Mouse (Mus musculus): ENCODE data around the gene Nlrp4c. TPM values are rescaled to one million over a fixed set of nuclear protein-coding genes. Genes with fewer than 3 reads are reported as not detected.
"Not testable (repeated sequence)": the region's sequence is repeated elsewhere in the genome, so short reads cannot be mapped to it uniquely, and the experiment has no call there.

Nlrp4c gene
- not detected for polyA plus RNA-seq (2021)

- no peak for DNase-seq (ENCODE audit: low read depth, low spot score)
- no peak for ATAC-seq
- ChIA-PET CTCF (no interaction called here), POLR2A (no interaction called here)
- no peak for TF ChIP-seq CTCF (IDR thresholded peaks at IDR 0.05)
- H3K27me3 ChIP-seq, result no peaks in the 10 kb centered on the region
- in situ Hi-C loops (cut with MboI; ENCODE audit: low pct_unique_long_range_greater_than_20kb), result no loop called here
These were observed at the start of gene Nlrp4c for GRCm38 (mm10) chr7:6044861-6045260. TSS of gene Nlrp4c (plus strand) at chr7:6045161.

DNA sequence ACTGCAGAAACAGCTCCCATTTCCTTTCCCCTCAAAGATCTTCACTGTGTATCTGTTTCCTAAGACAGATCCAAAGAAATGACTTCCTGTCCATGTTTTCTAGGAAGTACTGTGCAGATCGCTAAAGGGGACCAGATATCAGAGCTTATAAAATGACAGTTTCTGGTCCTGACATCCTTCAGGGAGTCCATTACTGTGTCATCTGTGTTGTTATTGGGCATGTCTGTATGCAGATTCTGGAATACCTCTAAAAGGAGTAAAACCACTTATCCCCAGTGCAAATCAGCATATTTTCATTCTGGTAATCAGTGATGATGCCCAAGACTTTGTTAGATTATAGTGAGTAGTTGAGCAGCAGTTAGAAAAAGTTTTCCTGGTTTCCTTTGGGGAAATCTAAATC is 34.1 kb upstream of the Nlrp4c start, which contains the start of gene Vmn1r65:
Gene Vmn1r65, minus strand, starts transcription at position 101 of the 400 bp plus-strand sequence.
- POLR2A ChIA-PET, result no interaction called here
- in situ Hi-C loops (cut with MboI; ENCODE audit: low pct_unique_long_range_greater_than_20kb), result no loop called here
- no peak for TF ChIP-seq CTCF (IDR thresholded peaks at IDR 0.05)
- CTCF ChIA-PET, result no interaction called here
- no peaks in the 10 kb centered on the region for H3K27me3 ChIP-seq
- no peak for DNase-seq (ENCODE audit: low read depth, low spot score)
- no peak for ATAC-seq

DNA sequence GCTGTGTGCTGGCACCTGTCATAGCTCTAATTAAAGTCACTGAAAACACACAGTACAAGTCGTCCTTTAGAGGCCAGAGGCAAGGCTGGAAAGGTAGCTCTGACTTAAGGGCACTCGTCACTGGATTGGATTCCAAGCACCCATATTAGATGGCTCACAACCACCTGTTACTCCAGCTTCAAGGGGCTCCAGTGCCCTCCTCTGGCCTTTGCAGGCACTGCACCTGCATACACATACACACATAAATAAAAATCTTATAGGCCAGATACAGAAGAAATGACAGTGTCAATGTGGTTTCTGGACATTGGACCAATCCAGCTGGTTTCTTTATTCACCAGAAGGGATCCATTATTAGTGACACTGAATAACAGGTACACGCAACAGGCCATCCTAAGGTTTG is 74.5 kb downstream of the Nlrp4c start:
- POLR2A ChIA-PET, result no interaction called here
- CTCF ChIA-PET, result no interaction called here
- DNase-seq (ENCODE audit: low read depth, low spot score) (no peak), ATAC-seq (no peak)
- no peaks in the 10 kb centered on the region for H3K27me3 ChIP-seq
- TF ChIP-seq CTCF (IDR thresholded peaks at IDR 0.05), result peak; percentile 31
- in situ Hi-C loops (cut with MboI; ENCODE audit: low pct_unique_long_range_greater_than_20kb), result no loop called here

DNA sequence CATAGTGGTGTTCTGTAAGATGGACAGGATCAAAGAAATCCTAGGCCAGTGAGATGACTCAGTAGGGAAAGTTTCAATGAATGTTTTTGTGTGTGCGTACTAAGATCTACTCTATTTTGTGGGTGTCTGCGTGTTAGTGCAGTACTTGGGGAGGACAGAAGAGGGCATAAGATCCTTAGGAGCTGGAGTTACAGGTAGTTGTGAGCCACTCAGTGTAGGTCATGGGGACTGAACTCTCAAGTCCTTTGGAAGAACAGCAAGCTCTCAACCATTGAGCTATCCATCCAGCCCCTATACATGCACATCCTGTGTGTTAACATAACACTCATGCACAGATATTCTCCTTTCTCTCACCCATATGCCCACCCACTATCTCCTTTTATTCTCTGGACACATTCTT is 75.1 kb downstream of the Nlrp4c start:
- DNase-seq (ENCODE audit: low read depth, low spot score); ATAC-seq; H3K27me3 ChIP-seq; POLR2A ChIA-PET; CTCF ChIA-PET; in situ Hi-C loops (cut with MboI; ENCODE audit: low pct_unique_long_range_greater_than_20kb): not testable (repeated sequence)

DNA sequence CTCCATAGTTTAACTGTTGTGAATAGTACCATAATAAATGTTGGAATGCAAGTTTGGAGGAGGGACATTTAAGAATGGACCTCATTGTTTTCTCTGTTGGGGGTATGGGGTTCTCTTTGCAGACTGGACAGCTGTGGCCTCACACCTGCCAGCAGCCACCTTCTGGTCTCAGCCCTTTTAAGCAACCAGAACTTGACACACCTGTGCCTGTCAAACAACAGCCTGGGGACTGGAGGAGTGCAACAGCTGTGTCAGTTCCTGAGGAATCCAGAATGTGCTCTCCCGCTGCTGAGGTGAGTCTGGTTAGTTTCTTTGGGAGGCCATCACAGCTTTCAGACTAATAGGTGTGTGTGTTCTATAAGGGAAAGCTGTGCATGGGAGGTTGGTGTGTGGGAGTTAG is 76.2 kb downstream of the Nlrp4c start:
- DNase-seq (ENCODE audit: low read depth, low spot score); in situ Hi-C loops (cut with MboI; ENCODE audit: low pct_unique_long_range_greater_than_20kb); H3K27me3 ChIP-seq; ATAC-seq; POLR2A ChIA-PET; CTCF ChIA-PET: not testable (repeated sequence)

DNA sequence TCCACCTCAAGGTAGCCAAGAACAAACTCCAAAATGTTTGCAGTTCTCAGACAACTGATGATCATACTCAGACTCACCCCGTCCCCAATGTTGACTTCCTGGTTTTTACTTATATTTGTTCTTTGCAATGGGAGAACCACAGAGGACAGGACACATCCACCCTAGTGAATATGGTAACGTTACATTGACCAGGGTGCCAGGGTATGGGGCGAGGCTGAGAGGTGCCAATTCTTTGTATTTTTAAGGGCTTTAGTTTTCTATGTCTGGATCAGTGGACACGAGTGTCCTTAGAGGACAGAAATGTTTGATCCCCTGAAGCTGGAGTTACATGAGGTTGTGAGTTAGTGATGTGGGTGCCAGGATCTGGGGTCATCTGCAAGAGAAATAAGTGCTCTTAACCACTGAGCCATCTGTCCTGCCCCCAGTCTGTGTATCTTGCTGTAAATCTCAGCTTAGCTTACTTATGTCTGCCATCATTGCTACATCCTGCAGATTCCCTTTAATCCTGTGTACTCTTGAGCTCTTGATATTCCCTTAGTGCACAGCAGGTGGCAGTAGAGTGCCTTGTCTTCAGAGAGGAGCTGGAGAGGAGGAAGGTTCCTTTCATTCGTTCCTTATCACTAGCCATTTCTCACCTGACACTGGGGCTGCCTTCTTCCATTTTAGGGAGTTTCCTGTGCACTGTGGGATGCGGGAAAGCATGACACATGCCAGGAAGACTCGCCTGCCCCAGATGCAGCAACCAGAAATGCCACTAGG is 81.9 kb downstream of the Nlrp4c start:
- ATAC-seq (peak; percentile 81), DNase-seq (ENCODE audit: low read depth, low spot score) (peak; percentile 46)
- H3K27me3 ChIP-seq, result no peaks in the 10 kb centered on the region
- peak; percentile 84 for TF ChIP-seq CTCF (IDR thresholded peaks at IDR 0.05)
- ChIA-PET POLR2A (no interaction called here), CTCF (interaction anchor here (0.9 to 6.4 kb wide), 14 partner anchors 9 to 91 kb away, joined by 3 to 62 read pairs (median 6); partner anchors contain the start of gene Zfp444)
- in situ Hi-C loops (cut with MboI; ENCODE audit: low pct_unique_long_range_greater_than_20kb), result loop anchor here (5.0 kb wide), 1 partner anchor 45 kb away; the partner anchor contains the start of gene Zfp444

- no peak for ATAC-seq
- no peak for TF ChIP-seq CTCF (IDR thresholded peaks at IDR 0.05)
- H3K27me3 ChIP-seq, result no peaks in the 10 kb centered on the region
- CTCF ChIA-PET, result no interaction called here
- DNase-seq (ENCODE audit: low read depth, low spot score), result no peak
- in situ Hi-C loops (cut with MboI; ENCODE audit: low pct_unique_long_range_greater_than_20kb), result no loop called here
- POLR2A ChIA-PET, result no interaction called here
These were observed 85.4 kb downstream of the Nlrp4c start for GRCm38 (mm10) chr7:6130346-6130745.

DNA sequence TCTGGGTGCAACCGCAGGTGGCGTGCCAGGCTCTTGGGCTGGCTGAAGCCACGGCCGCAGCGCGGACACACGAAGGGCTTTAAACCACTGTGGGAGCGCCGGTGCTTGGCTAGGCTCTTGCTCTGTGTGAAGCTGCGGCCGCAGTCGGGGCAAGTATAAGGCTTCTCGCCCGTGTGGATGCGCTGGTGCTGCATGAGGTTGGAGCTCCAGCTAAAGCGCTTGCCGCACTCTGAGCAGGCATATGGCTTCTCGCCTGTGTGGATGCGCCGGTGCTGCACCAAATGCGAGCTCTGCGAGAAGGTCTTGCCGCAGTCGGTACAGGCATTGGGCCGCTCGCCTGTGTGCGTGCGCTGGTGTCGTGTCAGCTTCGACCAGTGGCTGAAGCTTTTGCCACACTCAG is 87.7 kb downstream of the Nlrp4c start:
- ATAC-seq (no peak), DNase-seq (ENCODE audit: low read depth, low spot score) (no peak)
- in situ Hi-C loops (cut with MboI; ENCODE audit: low pct_unique_long_range_greater_than_20kb), result no loop called here
- POLR2A ChIA-PET, result no interaction called here
- no peak for TF ChIP-seq CTCF (IDR thresholded peaks at IDR 0.05)
- H3K27me3 ChIP-seq, result no peaks in the 10 kb centered on the region
- CTCF ChIA-PET, result no interaction called here

GRCm38 (mm10) chr7:6136497-6136896 is 91.5 kb downstream of the Nlrp4c start:
- in situ Hi-C loops (cut with MboI; ENCODE audit: low pct_unique_long_range_greater_than_20kb), result no loop called here
- DNase-seq (ENCODE audit: low read depth, low spot score), result no peak
- POLR2A ChIA-PET, result no interaction called here
- no peak for TF ChIP-seq CTCF (IDR thresholded peaks at IDR 0.05)
- no peaks in the 10 kb centered on the region for H3K27me3 ChIP-seq
- ATAC-seq, result no peak
- CTCF ChIA-PET, result interaction anchor here (0.9 to 2.5 kb wide), 4 partner anchors 8 to 58 kb away, joined by 3 to 9 read pairs (median 4); no protein-coding TSS in a partner anchor

GRCm38 (mm10) chr7:6139295-6139694 is 94.3 kb downstream of the Nlrp4c start:
- POLR2A ChIA-PET, result interaction anchor here (1.6 kb wide), 1 partner anchor 15 kb away, joined by 7 read pairs; no protein-coding TSS in a partner anchor
- CTCF ChIA-PET, result interaction anchor here (0.7 to 1.7 kb wide), 3 partner anchors 12 to 42 kb away, joined by 3 to 8 read pairs (median 3); no protein-coding TSS in a partner anchor
- no peaks in the 10 kb centered on the region for H3K27me3 ChIP-seq
- DNase-seq (ENCODE audit: low read depth, low spot score) (no peak), ATAC-seq (no peak)
- TF ChIP-seq CTCF (IDR thresholded peaks at IDR 0.05), result no peak
- in situ Hi-C loops (cut with MboI; ENCODE audit: low pct_unique_long_range_greater_than_20kb), result no loop called here

GRCm38 (mm10) chr7:6143991-6144531 is 99.1 kb downstream of the Nlrp4c start:
- H3K27me3 ChIP-seq, result no peaks in the 10 kb centered on the region
- DNase-seq (ENCODE audit: low read depth, low spot score) (no peak), ATAC-seq (no peak)
- CTCF ChIA-PET, result interaction anchor here (1.0 to 1.5 kb wide), 2 partner anchors 10 to 47 kb away, joined by 3 to 4 read pairs; no protein-coding TSS in a partner anchor
- TF ChIP-seq CTCF (IDR thresholded peaks at IDR 0.05), result no peak
- POLR2A ChIA-PET, result interaction anchor here (2.6 kb wide), 1 partner anchor 10 kb away, joined by 7 read pairs; no protein-coding TSS in a partner anchor
- in situ Hi-C loops (cut with MboI; ENCODE audit: low pct_unique_long_range_greater_than_20kb), result no loop called here

All from Patski (cell line).